Mouse (Mus musculus): ENCODE results near the gene Them7. TPM values are rescaled to one million over a fixed set of nuclear protein-coding genes. Genes with fewer than 3 reads are reported as not detected.

Them7 gene
- total RNA-seq, 2 experiments from 2014 or later: 0.64 to 0.73 TPM

GRCm38 (mm10) chr2:105372727-105373126, 148.6 kb downstream of the Them7 start:
- DNase-seq (ENCODE audit: low spot score in 2 of 2): no peak

DNA sequence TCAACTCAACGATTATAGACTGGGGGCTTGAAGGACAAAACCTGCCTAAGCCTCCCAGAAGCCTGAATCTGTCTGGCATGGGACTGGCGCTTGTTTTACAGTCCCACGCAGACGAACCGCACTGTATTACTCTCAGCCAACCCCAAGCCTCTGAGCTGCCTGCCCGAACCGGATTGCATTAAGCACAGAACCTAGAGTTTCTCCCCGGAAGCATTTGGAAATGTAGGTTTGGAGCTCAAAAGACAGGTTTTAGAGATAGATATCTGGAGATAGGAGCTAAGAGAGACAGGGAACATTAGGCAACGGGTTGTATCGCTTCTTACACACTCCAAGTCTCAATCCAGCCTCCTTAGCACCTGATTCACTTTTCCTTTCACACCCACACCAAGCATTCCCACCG, 149.5 kb downstream of the Them7 start:
- no peak for DNase-seq (ENCODE audit: low spot score in 2 of 2)

DNA sequence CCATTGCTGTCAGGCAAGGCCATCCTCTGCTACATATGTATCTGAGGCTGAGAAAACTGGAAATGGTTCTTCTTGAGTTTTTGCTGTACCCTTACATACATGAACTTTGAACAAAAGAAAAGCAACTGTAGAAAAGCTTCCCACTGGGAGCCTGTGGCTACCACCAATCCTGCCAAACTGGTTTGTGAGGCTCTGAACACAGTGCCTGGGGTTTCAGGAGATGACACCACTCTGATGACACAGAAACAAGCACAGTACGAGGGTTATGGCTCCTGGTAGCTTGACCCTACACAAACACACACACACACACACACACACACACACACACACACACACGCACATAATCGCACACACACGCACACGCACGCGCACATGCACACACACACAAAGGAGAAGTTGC, 151.1 kb downstream of the Them7 start:
- DNase-seq (ENCODE audit: low spot score in 2 of 2): no peak

DNA sequence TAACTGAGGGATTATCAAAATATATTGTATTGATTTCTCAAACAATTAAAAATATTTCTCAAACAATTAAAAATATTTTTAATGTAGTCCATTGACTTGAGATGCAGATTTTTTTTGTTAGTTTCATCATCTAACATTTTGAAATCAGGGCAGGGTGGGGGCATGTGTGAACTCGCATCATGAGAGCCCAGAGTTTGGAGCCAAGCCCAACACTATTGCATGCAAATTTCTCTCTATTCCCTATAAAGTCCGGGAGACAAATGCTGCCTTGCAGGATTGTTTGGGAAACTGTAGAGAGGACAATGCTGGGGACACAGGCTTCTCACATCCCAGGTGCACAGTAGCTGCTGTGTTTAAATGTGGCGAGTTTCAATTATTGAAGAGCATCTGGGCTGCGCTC, 151.6 kb downstream of the Them7 start:
- no peak for DNase-seq (ENCODE audit: low spot score in 2 of 2)

DNA sequence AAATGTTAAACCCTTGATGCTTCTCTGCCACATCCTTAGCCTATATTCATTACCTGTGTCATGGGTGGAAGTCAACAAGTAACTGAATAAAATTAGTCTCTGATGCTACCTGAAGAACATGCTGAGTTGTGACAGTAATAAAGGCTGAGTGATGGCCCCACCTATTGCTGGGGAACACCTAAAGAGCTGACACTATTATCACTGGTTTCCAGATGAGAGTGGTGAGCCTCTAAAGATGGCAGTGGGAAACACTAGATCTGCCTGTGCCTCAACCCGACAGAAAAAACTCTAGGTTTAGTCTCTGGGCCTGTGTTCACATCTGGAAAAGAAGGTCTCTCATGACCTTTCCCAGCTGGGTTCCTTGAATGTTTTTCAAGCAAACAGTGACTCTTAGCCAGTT, 155.6 kb downstream of the Them7 start:
- DNase-seq (ENCODE audit: low spot score in 2 of 2): no peak

DNA sequence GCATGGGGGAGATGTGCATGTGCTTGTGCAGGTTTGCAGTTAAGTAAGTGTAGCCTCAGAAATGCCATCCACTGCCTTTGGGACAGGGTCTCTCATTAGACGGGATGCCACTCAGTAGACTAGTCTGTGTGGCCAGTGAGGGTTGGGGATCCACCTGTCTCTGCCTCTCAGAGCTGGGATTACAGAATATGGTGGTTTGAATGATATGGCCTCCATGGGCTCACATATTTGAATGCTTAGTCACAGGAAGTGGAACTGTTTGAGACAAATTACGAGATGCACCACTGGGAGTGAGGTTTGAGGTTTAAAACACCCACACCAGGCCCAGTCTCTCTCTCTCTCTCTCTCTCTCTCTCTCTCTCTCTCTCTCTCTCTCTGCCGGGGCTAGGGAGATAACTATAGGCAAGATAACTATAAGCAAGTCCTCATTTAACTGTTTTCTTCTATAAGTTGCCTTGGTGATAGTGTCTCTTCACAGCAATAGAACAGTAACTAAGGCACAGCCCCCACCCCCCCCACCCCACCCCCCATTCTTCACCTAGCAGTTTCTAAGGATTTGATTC, 156.7 kb downstream of the Them7 start:
- DNase-seq (ENCODE audit: low spot score in 2 of 2): no peak

DNA sequence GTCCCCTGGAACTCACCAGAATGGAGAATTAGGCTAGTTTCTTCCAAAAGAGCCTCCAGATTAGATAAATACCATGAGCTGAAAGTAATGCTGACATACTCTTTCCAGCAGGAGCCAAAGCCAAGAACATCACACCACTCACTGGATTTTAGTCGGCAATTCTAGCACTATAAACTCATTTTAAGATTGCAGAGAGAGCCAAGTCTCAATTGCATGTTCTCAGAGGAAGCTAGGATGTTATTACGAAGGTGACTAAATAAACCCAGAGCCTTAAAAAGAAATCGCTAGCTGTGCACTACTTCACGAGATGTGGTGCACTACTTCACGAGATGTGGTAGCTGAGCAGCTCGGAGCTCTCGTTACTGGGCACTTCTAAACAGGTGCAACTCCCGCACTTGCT, 158.9 kb downstream of the Them7 start:
- no peak for DNase-seq (ENCODE audit: low spot score in 2 of 2)

- DNase-seq (ENCODE audit: low spot score in 2 of 2): no peak
These were observed 160.9 kb downstream of the Them7 start for GRCm38 (mm10) chr2:105384998-105385397.

DNA sequence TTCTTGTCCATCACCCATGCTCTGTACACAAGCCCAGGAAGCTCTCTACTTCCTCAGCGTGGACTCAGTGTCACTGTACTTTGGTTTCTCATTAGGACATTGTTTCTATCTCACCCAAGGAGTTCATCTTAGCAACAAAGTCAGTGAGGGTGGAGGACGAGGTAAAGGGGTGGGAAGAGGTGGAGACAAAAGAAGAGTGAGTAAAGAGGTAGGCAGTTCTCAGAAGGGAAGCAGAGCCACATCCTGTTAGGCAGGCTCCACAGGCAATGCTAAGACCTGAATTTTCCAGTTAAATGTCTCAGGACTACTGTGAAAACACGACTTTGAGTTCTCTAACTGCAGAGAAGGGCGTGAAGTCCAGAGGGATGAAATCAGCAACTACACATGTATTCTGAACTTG, 162.3 kb downstream of the Them7 start:
- DNase-seq (ENCODE audit: low spot score in 2 of 2): no peak

GRCm38 (mm10) chr2:105389007-105389890, 165.1 kb downstream of the Them7 start:
- no peak for DNase-seq (ENCODE audit: low spot score in 2 of 2)

- DNase-seq (ENCODE audit: low spot score in 2 of 2): no peak
These were observed 166.7 kb downstream of the Them7 start for GRCm38 (mm10) chr2:105390653-105391413.

DNA sequence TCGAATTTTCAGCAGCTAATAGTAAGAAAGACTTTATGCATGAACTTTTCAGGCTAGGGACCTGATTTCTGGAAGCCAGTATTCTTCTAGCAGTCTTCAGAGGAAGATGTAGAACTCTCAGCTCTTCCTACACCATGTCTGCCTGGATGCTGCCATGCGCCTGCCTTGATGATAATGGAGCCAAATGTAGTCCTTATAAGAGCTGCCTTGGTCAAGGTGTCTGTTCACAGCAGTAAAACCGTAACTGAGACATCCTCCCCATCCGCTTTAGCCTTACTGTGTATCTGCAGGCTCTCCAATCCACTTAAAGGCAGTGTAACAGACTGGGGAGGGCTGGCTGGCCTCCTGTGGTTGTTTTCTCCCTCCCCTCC, 167.3 kb downstream of the Them7 start:
- DNase-seq (ENCODE audit: low spot score in 2 of 2): no peak

DNA sequence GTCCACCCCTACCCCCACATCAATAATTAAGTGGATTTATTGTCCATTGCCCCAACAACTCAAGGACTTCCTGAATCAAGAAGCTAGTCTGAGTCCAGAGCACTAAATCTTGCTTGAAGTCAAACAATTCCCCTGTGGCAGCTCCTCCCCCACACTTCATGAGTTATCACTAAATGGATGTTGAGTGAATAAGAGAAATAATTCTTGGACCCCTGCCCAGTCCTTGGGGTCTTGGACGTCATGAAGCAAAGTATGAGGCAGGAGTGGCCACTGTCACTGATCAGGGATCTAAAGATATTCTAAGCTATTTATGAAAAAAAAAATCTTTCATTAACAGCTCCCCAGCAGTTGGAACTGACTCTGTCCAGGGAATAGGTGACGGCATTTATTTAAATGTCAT, 168.4 kb downstream of the Them7 start:
- DNase-seq (ENCODE audit: low spot score in 2 of 2): no peak

- no peak for DNase-seq (ENCODE audit: low spot score in 2 of 2)
These were observed 170.3 kb downstream of the Them7 start for GRCm38 (mm10) chr2:105394375-105394774.

- DNase-seq (ENCODE audit: low spot score in 2 of 2): no peak
These were observed 171.9 kb downstream of the Them7 start for GRCm38 (mm10) chr2:105396066-105396465.

DNA sequence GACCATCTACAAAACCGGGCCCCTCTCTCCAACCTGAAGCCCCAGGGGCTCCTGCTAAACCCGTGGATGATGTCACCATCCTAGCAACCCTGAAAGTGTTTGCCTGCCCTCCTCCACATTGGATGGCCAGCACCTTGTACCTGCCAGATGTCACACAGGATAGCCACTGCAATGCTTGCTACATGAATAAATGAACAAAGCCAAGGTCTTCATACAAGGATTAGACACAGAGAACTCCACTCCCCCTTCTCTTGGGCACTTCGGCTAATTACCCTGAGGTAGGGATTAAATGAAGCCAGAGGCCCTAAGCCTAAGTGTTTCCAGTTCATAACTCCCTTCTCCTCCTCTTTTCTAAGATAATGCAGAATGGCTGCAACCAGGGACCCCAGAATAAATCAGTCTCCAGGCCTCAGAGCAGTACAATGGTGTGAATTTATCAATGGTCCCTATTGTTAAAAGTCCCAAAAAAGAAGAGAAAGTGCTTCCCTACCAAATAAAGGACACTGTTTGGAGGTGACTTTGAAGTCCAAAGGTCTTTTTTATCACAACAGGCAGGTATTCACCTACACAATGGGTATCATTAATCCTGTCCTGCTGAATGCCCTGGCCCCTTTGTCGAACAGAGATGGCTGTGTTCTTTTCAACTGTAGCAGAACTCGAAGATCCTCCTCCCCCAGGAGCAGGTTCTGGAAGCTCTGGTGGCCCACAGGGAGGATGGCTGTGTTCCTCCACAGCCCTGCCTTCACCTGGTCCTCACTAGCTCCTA, 173.5 kb downstream of the Them7 start:
- no peak for DNase-seq (ENCODE audit: low spot score in 2 of 2)

- peak in 1 of 2 experiments; percentile 48 for DNase-seq (ENCODE audit: low spot score in 2 of 2)
These were observed 174.5 kb downstream of the Them7 start for GRCm38 (mm10) chr2:105398636-105399084.

DNA sequence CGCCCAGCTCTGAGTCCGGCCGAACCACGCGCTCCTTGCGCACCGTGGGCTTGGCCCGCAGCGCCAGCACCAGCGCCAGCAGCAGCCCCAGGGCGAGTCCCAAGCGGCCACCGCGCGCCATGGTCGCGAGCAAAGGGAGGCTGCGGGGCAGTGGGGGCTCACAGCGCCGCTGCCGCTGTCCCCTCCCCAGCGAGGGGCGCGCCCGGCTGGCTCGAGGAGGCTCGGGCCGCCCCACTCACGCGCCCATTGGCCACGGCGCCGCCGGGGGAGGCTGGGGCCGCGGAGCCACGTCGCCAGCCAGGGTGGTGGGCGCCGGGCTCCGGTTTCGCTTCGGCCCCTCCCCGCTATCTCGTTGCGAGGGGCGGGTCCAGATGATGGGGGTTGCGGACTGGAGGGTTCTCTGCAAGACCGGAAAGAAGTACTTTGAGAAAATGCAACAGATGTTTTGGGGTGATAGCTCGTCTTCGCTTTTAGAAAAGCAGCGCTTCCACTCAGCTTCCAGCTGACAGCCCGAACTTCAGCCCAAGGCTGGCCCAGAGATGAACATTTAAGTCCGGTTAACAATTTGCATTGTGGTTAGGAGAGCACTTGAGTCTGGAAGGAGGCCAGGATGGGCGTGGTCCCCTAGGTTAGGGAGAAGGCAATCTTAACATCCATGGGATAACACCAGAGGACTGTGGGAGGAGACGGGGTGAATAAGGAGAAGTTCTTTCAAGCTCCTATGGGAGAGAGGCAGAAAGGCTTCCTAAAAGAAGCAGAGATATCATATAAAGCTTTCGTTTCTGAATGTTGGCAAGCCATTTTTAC, 175.2 kb downstream of the Them7 start, which contains the start of gene Rcn1:
Gene Rcn1, minus strand, starts transcription at position 235 of the 807 bp plus-strand sequence.
- DNase-seq (ENCODE audit: low spot score in 2 of 2): peak; percentile 66 to 70

DNA sequence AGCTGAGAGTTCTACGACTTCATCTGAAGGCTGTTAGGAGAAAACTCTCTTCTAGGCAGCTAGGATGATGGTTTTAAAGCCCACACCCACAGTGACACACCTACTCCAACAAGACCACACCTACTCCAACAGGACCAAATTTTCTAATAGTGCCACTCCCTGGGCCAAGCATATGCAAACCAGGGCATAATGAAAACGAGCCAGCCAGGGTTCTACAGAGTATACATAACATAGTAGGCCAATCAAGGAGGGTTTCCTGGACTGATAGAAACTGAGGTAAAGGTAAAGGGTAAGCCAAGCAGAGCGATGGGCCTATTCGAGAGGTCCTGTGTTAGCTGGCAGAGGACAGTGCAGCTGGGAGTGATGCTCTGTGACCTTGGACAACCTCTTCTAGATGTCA, 176.4 kb downstream of the Them7 start:
- no peak for DNase-seq (ENCODE audit: low spot score in 2 of 2)

GRCm38 (mm10) chr2:105402180-105402579, 178.1 kb downstream of the Them7 start:
- no peak for DNase-seq (ENCODE audit: low spot score in 2 of 2)
